Mouse (Mus musculus) T-cell, adult 2 months (primary cell): Measurements from ENCODE around the gene Gm14862.

Experiments
- DNase-seq: peaks from one replicate; pipeline ENCODE4 v3.0.0; 2022; ENCODE audit warnings: low spot score

Gene Gm14862

DNA sequence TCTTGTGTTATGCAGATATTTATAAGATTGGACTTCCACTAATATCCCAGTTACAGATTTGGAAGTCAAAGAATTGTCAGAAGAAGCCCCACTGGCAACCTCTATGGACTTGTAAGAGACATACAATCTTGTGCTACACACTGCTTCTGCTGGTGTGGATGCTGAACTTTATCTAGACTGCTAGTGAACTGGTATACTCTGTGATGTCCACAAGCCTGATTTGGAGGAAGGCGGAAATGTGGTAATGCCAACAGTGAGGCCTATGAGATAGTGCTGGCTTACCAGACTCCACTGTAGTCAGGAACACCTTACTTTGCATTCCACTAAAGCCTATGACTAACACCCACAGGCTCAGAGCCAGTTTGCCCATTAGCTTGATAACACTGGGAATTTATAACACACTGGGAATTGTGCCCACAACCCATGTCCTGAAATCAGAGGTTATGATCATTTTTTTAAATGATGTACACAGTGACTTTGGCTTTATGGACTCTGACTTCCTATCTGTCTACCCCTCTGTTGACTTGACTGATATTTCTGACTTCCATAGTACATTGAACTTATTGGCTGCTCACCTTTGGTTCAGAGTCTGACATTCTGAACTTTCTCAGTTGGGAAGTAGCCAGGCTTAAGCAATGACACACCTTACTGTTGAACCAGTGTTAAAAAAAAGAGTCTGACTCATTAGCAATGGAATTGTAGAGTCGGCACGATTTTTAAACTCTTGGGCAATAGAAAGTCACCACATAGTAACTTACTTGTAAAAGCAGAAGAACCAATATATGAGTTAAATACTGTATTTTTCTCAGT lies 34.1 kb downstream of the Gm14862 start:
- DNase-seq: no peak

DNA sequence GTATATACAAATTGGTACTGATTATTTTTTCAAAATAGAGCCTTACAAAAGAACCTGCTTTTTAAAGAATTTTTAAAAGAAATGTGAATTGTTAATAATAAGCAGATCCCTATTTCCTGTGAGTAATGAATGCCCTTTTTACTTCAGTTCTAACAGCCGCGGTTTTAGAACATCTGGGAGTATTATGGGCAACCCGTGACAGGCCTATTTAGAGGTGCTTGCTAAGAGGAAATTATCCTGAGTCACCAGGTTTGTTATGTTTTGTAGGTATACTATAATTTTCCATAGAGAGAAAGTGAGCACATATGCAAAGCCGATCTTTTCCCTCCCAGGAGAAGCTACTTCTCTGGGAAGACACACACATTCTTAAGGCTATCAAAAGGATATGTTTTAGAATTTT lies 35.0 kb downstream of the Gm14862 start:
- no peak for DNase-seq

DNA sequence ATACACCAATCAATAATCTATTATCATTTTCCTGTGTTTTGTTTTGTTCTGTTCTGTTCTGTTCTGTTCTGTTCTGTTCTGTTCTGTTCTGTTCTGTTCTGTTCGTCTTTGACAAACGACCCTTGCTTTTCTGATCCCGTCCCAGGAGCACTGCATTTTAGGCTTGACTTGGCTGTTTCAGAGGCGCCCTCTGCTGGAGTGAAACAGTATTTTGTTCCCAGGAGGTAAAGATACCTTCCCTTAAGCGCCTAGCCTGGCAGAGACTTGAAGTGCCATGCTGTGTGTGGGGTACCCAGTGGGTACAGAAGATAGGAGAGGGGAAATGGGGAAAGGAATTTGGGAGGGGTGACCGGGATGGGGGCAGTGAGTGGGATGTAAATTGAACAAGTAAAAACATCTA lies 35.5 kb downstream of the Gm14862 start:
- peak; percentile 19 for DNase-seq

DNA sequence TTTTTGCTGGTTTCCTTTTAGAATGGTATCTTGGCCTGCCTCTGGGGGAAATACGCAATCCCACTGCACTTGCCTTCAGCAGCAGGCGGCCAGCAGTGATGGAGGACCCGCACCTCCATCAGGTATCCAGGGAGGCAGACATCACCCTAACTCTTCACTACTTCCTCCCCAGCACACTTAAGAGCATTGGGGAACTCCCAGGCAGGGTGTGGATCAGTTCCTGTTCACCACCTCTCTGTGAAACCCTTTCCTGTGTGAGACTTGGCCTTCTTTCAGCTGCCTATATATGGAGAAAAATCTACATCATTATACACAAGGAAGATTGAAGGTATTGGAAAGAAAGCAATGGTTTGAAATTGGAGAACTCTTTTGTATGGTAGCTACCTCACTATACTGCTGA lies 37.1 kb downstream of the Gm14862 start:
- peak; percentile 19 for DNase-seq

DNA sequence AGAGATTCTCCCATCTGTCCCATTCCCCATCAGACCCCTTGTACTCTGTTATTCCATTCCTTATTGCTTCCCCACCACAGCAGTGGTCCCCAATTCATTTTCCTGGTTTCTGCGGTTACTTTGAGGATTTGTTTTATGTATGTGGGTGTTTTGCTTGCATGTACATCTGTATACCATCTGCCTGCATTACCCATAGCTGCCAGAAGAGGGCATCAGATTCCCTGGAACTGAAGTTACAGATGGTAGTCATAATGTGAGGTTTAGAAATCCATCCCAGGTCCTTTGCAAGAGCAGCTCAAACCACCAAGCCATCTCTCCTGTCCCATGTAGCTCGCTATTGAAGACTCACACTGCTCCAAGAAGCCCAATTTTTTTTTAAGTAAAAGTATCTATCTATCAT lies 40.5 kb downstream of the Gm14862 start:
- DNase-seq: peak; percentile 4

DNA sequence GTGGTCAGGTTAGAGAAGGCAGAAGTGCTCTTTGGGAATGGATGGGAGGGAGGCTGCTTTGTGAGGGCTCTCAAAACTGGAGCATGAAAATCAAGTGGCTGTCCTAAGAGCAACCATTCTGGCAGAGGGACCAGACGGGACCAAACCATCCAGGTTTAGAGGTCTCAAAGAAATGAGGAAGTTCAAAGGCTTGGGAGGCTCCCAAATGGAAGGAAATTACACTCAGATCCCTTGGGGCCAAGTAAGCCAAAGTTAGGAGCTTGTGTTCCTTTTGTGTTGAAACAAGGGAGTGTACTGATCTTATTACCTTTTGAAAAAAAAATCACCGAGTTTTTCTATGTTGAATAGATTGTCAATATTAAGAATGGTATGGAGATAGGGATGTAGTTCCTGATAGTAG lies 51.6 kb downstream of the Gm14862 start:
- DNase-seq: no peak

DNA sequence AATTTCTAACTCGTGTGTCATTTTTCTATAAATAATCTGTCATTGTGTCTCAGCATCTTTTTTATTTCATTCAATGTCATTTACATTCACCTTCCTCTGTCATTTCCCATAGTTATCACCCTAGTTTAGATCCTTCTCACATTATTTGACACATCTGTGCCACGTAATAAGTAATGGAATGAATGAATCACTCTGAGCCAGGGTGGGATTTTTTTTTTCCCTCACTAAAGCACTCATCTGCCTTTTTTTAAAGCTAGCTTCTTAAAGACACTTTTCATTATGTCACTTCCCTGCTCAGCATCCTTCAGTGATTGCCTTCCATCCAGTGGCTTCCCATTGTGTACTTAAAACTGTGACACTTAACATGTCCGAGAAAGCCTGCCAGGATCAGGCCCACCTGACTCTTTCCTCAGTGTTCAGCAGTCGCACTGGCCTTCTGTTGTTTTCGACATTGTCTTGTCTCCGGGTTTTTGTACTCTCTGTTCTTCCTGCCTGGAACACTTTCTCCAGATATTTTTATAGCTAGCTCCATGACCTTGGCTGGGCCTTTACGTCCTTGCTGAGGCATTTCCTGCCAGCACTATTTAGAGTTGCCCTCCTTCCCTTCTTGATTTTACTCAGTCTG lies 53.8 kb downstream of the Gm14862 start:
- no peak for DNase-seq

DNA sequence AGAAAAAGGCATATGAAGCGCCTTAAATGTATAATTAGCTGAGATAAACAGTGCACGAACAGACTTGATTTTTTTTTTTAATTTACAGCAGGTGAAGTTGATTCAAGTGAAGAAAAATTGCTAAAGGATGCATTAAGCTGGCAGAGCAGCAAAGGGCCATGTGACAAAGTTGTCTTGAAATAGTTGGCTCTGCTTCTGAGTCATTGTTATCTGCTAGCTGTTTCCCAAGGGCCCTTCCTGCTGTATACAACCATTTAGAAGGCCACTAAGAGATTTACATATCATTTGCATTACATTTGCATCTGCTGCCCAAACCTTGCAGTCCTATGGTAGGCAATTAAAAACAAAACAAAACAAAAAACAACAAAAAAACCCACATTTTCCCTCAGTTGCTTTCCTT lies 54.7 kb downstream of the Gm14862 start:
- DNase-seq: no peak
